Mouse (Mus musculus): ENCODE measurements around the gene Ubac2.

GRCm38 (mm10) chr14:121906992-121907681 lies 28.7 kb downstream of the Ubac2 start:
- no peak for TF ChIP-seq POLR2A (IDR thresholded peaks at IDR 0.05; ENCODE audit: borderline replicate concordance, control insufficient read depth, low read depth, low read length)
- no peak for TF ChIP-seq CTCF (IDR thresholded peaks at IDR 0.05; ENCODE audit: control insufficient read depth, insufficient read depth, low read length)

Measured in bone marrow, adult 2 months (tissue).